Mouse (Mus musculus) forebrain, embryonic 12.5 days (tissue): Measurements from ENCODE around the gene Ldb3. TPM values are rescaled to one million over a fixed set of nuclear protein-coding genes. Genes with fewer than 3 reads are reported as not detected.

Experiments
- ATAC-seq: fragments of 200-750 bp; cut with Nextera tagmentation; 2 replicates; pipeline ENCODE4 v1.8.0; 2017; ENCODE audit warnings: moderate TSS enrichment; ENCODE audit not compliant: low FRiP score
- H3K27ac ChIP-seq: fragments of 300-500 bp; sonication (generic); 2 replicates; pipeline ENCODE4 v1.5.1; 2016; ENCODE audit warnings: mild to moderate bottlenecking
- H3K27me3 ChIP-seq: fragments of 300-500 bp; sonication (generic); 2 replicates; pipeline ENCODE4 v1.6.1; 2016; ENCODE audit warnings: mild to moderate bottlenecking
- H3K36me3 ChIP-seq: fragments of 300-500 bp; sonication (generic); replicated peaks from 2 replicates; pipeline ENCODE4 v1.6.1; 2016; ENCODE audit warnings: mild to moderate bottlenecking
- H3K4me1 ChIP-seq: fragments of 300-500 bp; sonication (generic); 2 replicates; pipeline ENCODE4 v1.6.1; 2016
- H3K4me2 ChIP-seq: fragments of 300-500 bp; sonication (generic); 2 replicates; pipeline ENCODE4 v1.6.1; 2016; ENCODE audit warnings: mild to moderate bottlenecking, moderate library complexity
- H3K4me3 ChIP-seq: fragments of 300-500 bp; sonication (generic); replicated peaks from 2 replicates; pipeline ENCODE4 v1.5.1; 2016; ENCODE audit warnings: mild to moderate bottlenecking
- H3K9ac ChIP-seq: fragments of 300-500 bp; sonication (generic); 2 replicates; pipeline ENCODE4 v1.6.1; 2016; ENCODE audit warnings: mild to moderate bottlenecking
- H3K9me3 ChIP-seq: fragments of 300-500 bp; sonication (generic); 2 replicates; pipeline ENCODE4 v1.6.1; 2016
- WGBS: fragments of 180-500 bp; shearing (Covaris S2); methylation state at CpG from one replicate; pipeline ENCODE4 v1.1.7; 2016; 5-methylcytosine and 5-hydroxymethylcytosine counted together
- polyA plus RNA-seq: library from polyadenylated mRNA; unstranded; fragments of >200 nt; fragmentation: Nextera tagmentation; extraction: Ambion mirVana; gene quantifications from 2 replicates; pipeline ENCODE4 v1.2.1, GENCODE M21; 2016

The Ldb3 gene
- polyA plus RNA-seq, 1 experiment from 2014 or later, result 0.20 TPM

GRCm38 (mm10) chr14:34501804-34502474, 86.5 kb downstream of the Ldb3 start:
- H3K4me3 ChIP-seq, result peak overlapping the region; percentile 89
- H3K27ac ChIP-seq, result peak overlapping the region; percentile 97
- peak; percentile 47; the same call in 1 of the 2 replicates for ATAC-seq
- no peaks in the 10 kb centered on the region for H3K27me3 ChIP-seq
- H3K9me3 ChIP-seq, result no peaks in the 10 kb centered on the region
- H3K4me2 ChIP-seq, result peak overlapping the region; percentile 64
- WGBS, result under 1% methylated on average over 62 of the region's 77 CpGs
- H3K9ac ChIP-seq, result peak overlapping the region; percentile 95
- peaks cover 42% of the 10 kb centered on the region for H3K4me1 ChIP-seq
- H3K36me3 ChIP-seq, result no peaks in the 10 kb centered on the region

GRCm38 (mm10) chr14:34501447-34501803, 87.1 kb downstream of the Ldb3 start:
- peak overlapping the region; percentile 89 for H3K4me3 ChIP-seq
- peak overlapping the region; percentile 97 for H3K27ac ChIP-seq
- H3K4me2 ChIP-seq, result peak overlapping the region; percentile 64
- 0% methylated on average over 16 of the region's 16 CpGs for WGBS
- peaks cover 42% of the 10 kb centered on the region for H3K4me1 ChIP-seq
- H3K9ac ChIP-seq, result peak overlapping the region; percentile 95
- H3K9me3 ChIP-seq, result no peaks in the 10 kb centered on the region
- no peak for ATAC-seq
- H3K36me3 ChIP-seq, result no peaks in the 10 kb centered on the region
- H3K27me3 ChIP-seq, result no peaks in the 10 kb centered on the region

GRCm38 (mm10) chr14:34500309-34500708, 88.2 kb downstream of the Ldb3 start:
- no peaks in the 10 kb centered on the region for H3K36me3 ChIP-seq
- peak overlapping the region; percentile 89 for H3K4me3 ChIP-seq
- no peak for ATAC-seq
- H3K4me1 ChIP-seq, result peaks cover 42% of the 10 kb centered on the region
- H3K27ac ChIP-seq, result no peak overlapping the region
- no peak overlapping the region for H3K9ac ChIP-seq
- no peaks in the 10 kb centered on the region for H3K9me3 ChIP-seq
- no peaks in the 10 kb centered on the region for H3K27me3 ChIP-seq
- 1% methylated on average over 4 of the region's 4 CpGs for WGBS
- H3K4me2 ChIP-seq, result peak overlapping the region; percentile 64

- no peaks in the 10 kb centered on the region for H3K9me3 ChIP-seq
- no peak overlapping the region for H3K27ac ChIP-seq
- peaks cover 42% of the 10 kb centered on the region for H3K4me1 ChIP-seq
- H3K36me3 ChIP-seq, result no peaks in the 10 kb centered on the region
- H3K4me3 ChIP-seq, result no peak overlapping the region
- 76% methylated on average over 4 of the region's 4 CpGs for WGBS
- H3K4me2 ChIP-seq, result peak overlapping the region; percentile 64
- ATAC-seq, result no peak
- no peaks in the 10 kb centered on the region for H3K27me3 ChIP-seq
- no peak overlapping the region for H3K9ac ChIP-seq
Measured at GRCm38 (mm10) chr14:34499664-34500063, 88.8 kb downstream of the Ldb3 start.

- Histone ChIP-seq H3K4me1 (peaks cover 36% of the 10 kb centered on the region), H3K9ac (no peak overlapping the region), H3K27me3 (no peaks in the 10 kb centered on the region), H3K36me3 (no peaks in the 10 kb centered on the region), H3K9me3 (no peaks in the 10 kb centered on the region), H3K4me2 (no peak overlapping the region), H3K4me3 (no peak overlapping the region), H3K27ac (no peak overlapping the region)
- ATAC-seq, result no peak
- 83% methylated on average over 3 of the region's 3 CpGs for WGBS
Measured at GRCm38 (mm10) chr14:34497346-34497745, 91.1 kb downstream of the Ldb3 start.

GRCm38 (mm10) chr14:34493682-34494081, 94.8 kb downstream of the Ldb3 start:
- 93% methylated on average over 3 of the region's 3 CpGs for WGBS
- no peak overlapping the region for H3K4me2 ChIP-seq
- H3K9ac ChIP-seq, result no peak overlapping the region
- no peaks in the 10 kb centered on the region for H3K9me3 ChIP-seq
- H3K4me1 ChIP-seq, result peaks cover 15% of the 10 kb centered on the region
- ATAC-seq, result no peak
- H3K27ac ChIP-seq, result no peak overlapping the region
- no peaks in the 10 kb centered on the region for H3K36me3 ChIP-seq
- H3K4me3 ChIP-seq, result no peak overlapping the region
- H3K27me3 ChIP-seq, result no peaks in the 10 kb centered on the region

- no peak overlapping the region for H3K4me3 ChIP-seq
- H3K4me1 ChIP-seq, result peaks cover 7% of the 10 kb centered on the region; the same call in 1 of the 2 replicates
- H3K36me3 ChIP-seq, result no peaks in the 10 kb centered on the region
- no peaks in the 10 kb centered on the region for H3K27me3 ChIP-seq
- no peak overlapping the region for H3K9ac ChIP-seq
- H3K9me3 ChIP-seq, result no peaks in the 10 kb centered on the region
- ATAC-seq, result no peak
- H3K27ac ChIP-seq, result no peak overlapping the region
- 93% methylated on average over 2 of the region's 2 CpGs for WGBS
- no peak overlapping the region for H3K4me2 ChIP-seq
Measured at GRCm38 (mm10) chr14:34492688-34493087, 95.8 kb downstream of the Ldb3 start.

GRCm38 (mm10) chr14:34490965-34491364, 97.5 kb downstream of the Ldb3 start:
- H3K4me3 ChIP-seq, result no peak overlapping the region
- peaks cover 3% of the 10 kb centered on the region for H3K4me1 ChIP-seq
- H3K9ac ChIP-seq, result no peak overlapping the region
- no peak overlapping the region for H3K27ac ChIP-seq
- H3K9me3 ChIP-seq, result no peaks in the 10 kb centered on the region
- H3K27me3 ChIP-seq, result no peaks in the 10 kb centered on the region
- no peaks in the 10 kb centered on the region for H3K36me3 ChIP-seq
- no peak overlapping the region for H3K4me2 ChIP-seq
- no peak for ATAC-seq
- WGBS, result 89% methylated on average over 1 of the region's 1 CpGs

GRCm38 (mm10) chr14:34489928-34490327, 98.6 kb downstream of the Ldb3 start:
- WGBS, result 81% methylated on average over 2 of the region's 2 CpGs
- no peaks in the 10 kb centered on the region for H3K9me3 ChIP-seq
- H3K9ac ChIP-seq, result no peak overlapping the region
- H3K36me3 ChIP-seq, result no peaks in the 10 kb centered on the region
- H3K4me1 ChIP-seq, result peaks cover 3% of the 10 kb centered on the region
- no peak for ATAC-seq
- no peak overlapping the region for H3K4me3 ChIP-seq
- H3K27ac ChIP-seq, result no peak overlapping the region
- H3K4me2 ChIP-seq, result no peak overlapping the region
- no peaks in the 10 kb centered on the region for H3K27me3 ChIP-seq

- H3K27me3 ChIP-seq, result no peaks in the 10 kb centered on the region
- H3K4me1 ChIP-seq, result peaks cover 14% of the 10 kb centered on the region
- no peaks in the 10 kb centered on the region for H3K36me3 ChIP-seq
- no peak overlapping the region for H3K9ac ChIP-seq
- 65% methylated on average over 8 of the region's 8 CpGs for WGBS
- H3K4me3 ChIP-seq, result no peak overlapping the region
- no peaks in the 10 kb centered on the region for H3K9me3 ChIP-seq
- ATAC-seq, result no peak
- no peak overlapping the region for H3K4me2 ChIP-seq
- H3K27ac ChIP-seq, result no peak overlapping the region
Measured at GRCm38 (mm10) chr14:34486169-34486568, 102.3 kb downstream of the Ldb3 start.

GRCm38 (mm10) chr14:34483469-34484341, 104.8 kb downstream of the Ldb3 start:
- Histone ChIP-seq H3K9ac (no peak overlapping the region), H3K4me3 (no peak overlapping the region), H3K4me1 (peaks cover 11% of the 10 kb centered on the region), H3K4me2 (no peak overlapping the region), H3K27me3 (no peaks in the 10 kb centered on the region), H3K9me3 (no peaks in the 10 kb centered on the region), H3K36me3 (no peaks in the 10 kb centered on the region), H3K27ac (no peak overlapping the region)
- 47% methylated on average over 6 of the region's 6 CpGs for WGBS
- 0 out of 2 replicates have a peak, but pooled peaks have one; percentile 55 for ATAC-seq
